Mouse (Mus musculus) liver, postnatal 0 days (tissue): Measurements from ENCODE around the gene Hspb8.

Experiments
- CTCF ChIP-seq: sonication (generic); IDR thresholded peaks from 2 replicates; pipeline ENCODE4 v1.5.1; 2016; ENCODE audit warnings: antibody characterized with exemption, low read depth
- EP300 ChIP-seq: IDR thresholded peaks from 2 replicates; pipeline ENCODE4 v1.6.1; 2016; ENCODE audit warnings: antibody characterized with exemption, low read depth, mild to moderate bottlenecking

DNA sequence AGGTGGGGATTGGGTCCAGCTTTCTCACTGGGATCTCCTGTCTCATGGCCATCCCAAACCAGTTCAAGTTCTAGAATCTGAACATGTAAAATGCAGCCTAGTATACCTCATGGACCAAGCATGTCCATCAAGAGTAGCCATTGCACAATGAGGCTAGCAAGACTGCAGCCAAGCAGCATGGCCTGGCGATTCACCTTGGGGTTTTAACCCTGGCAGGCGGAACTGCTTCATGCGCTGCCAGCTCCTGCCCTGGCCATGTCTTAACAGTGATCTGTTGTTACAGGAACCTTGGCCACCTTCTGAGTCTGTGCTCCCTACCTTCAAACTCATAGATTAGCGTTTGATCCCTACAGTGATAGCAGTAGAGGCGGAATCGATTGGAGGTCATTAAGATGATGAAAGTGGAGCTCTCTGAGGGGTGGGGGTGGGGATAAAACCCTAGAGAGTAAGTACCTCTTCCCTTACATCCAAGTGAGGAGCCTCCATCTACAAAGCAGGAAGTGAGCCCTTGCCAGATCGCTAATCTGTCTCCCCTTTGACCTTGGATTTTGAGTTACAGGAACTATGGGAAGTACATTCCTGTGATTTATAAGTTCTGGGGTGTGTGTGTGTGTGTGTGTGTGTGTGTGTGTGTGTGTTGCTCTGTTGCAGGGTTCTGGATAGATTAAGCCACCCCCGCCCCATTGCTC is 22.5 kb downstream of the Hspb8 start:
- TF ChIP-seq CTCF, result no peak
- TF ChIP-seq EP300, result no peak
